Mouse (Mus musculus) liver, adult (tissue): ENCODE results near the gene Mical1.

ENCODE experiments used
- GATA4 ChIP-seq: IDR thresholded peaks from 2 replicates; pipeline ENCODE4 v1.6.1; 2014; ENCODE audit warnings: mild to moderate bottlenecking, low read length; ENCODE audit not compliant: insufficient replicate concordance

The Mical1 gene

DNA sequence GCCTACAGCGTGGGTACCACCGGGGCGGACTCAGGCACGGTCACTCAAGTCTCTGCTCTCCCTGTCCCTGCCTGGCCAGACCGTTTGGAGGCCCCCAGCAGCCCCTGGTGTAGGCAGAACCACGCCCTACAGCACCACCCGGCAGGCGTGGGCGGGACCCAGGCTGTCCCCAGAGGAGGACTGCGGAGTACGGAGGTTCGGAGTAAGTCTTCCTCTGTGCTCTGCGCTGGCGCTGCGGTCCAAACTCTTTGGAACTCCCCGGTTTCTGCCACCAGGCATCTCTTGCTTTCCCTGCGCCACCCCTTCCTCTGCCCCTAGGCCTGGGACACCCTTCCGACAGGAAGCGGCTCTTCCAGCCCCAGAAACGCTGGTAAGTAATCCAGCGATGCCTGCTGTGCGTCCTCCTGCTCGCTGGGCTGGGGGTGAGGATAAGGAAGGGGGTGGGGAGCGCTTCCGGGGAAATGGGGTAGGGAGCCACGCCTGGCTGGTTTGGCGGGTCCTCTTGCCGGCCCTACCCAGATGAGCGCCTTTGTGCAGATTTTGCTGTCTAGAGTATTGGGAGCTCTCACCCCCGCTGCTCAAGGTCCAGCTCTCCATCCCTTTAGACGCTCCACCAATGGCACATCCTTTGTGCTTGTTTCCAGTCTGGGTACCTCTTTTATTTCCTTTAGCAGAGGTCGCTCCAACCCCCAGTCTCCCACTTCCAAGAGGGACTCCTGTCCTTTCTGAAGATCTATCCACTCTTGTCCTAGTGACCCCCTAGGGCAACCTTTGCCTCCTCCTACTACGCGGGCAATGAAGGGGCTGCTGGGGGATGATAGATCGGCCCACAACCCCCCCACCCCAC, at the start of gene Mical1:
Mical1 (plus strand) TSS at position 144 of the 847 bp plus-strand sequence.
- TF ChIP-seq GATA4 = no peak

DNA sequence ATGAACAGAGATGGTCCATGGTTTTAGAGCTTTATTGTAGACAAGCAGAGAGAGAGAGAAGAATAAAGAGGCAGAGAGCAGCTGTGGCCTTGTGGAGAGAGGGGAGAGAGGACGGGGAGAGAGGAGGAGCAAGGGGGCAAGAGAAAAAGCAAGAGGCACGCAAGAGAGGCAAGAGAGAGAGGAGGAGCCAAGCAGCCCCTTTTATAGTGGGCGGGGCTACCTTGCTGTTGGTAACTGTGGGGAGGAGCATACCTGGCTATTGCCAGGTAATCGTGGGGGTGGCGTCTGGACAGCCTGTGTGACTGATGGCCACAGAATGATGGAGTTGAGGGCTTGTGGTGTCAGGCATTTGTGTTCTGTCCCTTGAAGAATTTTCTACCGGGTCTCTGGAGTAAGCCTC, 49.7 kb upstream of the Mical1 start:
- no peak for TF ChIP-seq GATA4

- TF ChIP-seq GATA4 = no peak
These were observed 41.5 kb upstream of the Mical1 start for GRCm38 (mm10) chr10:41434624-41435023.

GRCm38 (mm10) chr10:41435141-41435540, 41.0 kb upstream of the Mical1 start:
- TF ChIP-seq GATA4 = no peak

GRCm38 (mm10) chr10:41448216-41448615, 27.9 kb upstream of the Mical1 start:
- no peak for TF ChIP-seq GATA4

DNA sequence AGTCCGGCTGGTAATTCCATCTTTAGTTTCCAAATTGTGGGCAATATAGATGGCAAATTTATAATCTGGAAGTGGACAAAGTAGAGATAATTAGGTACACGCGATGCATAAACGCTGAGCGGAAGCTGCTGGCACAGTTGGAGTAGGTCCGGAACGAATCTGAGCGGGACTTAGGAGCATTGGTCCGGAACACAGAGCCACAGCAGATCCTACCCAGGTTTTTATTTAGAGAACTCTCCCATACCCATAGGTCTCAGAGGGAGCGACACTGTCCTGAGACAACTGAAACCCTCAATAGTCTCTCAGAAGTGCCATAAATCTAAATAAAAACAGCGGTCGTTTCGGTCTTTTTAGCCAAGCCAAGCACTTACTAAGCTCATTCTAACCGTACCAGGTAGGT, 26.4 kb upstream of the Mical1 start:
- TF ChIP-seq GATA4 = no peak

- TF ChIP-seq GATA4 = peak; percentile 87; the same call in 1 of the 2 replicates
These were observed 25.9 kb upstream of the Mical1 start, which contains the start of gene Zbtb24 for GRCm38 (mm10) chr10:41450137-41450670. Gene Zbtb24, plus strand, starts transcription at chr10:41450383.

DNA sequence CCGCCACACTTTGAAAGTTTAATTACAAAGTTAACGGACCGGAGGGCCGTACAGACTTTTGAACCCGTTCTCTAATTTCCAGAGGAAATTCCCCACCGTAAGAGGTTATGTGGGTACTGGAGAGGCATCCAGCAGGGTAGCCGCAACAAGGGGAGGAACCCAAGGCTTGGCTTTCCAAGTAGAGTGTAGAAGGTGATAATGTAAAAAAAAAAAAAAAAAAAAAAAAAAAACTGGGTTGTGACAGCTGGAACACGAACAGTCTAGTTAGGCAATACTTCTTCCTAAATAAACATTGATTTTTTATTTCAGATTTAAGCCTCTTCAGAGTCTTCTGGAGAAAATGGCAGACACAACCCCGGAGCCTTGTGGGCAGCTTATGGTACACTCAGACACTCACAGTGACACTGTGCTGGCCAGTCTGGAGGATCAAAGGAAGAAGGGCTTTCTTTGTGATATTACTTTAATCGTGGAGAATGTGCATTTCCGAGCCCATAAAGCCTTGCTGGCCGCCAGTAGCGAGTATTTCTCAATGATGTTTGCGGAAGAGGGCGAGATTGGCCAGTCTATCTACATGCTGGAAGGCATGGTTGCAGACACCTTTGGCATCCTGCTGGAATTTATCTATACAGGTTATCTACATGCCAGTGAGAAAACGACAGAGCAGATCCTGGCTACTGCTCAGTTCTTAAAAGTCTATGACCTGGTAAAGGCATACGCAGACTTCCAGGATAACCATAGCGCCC, 25.2 kb upstream of the Mical1 start:
- peak; percentile 61; the same call in 1 of the 2 replicates for TF ChIP-seq GATA4

DNA sequence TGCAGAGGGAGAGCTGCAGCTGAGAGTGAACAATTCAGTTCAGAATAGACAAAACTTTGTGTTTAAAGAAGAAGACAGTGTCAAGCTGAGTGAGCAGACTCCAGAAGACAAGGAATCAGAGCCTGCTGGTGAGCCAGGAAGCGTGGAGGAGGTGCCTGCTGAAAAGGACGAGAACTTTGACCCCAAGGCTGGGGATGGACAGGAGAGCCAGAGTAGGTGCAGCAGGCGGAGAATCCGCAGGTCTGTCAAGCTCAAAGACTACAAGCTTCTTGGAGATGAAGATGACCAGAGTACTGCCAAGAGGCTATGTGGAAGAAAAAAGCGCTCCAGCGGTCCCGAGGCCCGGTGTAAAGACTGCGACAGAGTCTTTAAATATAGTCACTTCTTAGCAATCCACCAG, 24.5 kb upstream of the Mical1 start:
- no peak for TF ChIP-seq GATA4

DNA sequence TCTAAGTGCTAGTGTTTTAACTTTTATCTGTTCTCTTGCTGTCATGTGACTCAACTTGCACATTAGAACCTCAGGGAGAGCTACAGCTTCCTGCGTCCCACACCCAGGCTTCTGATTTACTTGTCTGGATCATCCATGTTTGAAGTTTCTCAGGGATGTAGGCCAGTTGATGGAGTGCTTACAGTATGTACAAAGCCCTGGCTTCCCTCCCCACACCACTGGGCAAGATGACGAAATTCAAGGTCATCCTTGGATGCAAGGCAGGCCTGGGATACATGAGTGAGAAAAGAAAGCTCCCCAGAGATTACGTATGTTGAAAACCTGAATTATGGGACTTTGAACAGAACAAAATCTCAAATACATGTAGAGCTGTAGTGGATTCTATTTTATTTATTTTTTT, 23.3 kb upstream of the Mical1 start:
- TF ChIP-seq GATA4 = no peak

DNA sequence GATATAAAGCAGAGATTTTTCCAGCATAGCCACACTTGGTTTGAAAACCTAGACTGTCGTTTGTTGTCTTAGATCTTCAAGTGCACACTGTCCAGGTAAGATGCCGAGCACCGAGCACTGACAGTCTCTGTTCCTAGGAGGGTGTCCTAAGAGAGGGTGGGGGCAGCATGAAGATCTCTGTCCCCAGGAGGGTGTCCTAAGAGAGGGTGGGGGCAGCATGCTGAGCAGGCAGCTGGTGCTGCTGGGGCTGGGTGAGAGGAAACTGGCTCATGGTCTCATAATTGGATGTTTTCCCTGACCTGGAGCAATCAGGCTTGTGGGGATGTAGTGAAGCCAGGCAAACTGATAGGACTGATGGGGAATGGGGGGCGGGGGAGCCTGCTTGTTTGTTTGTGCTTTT, 16.1 kb upstream of the Mical1 start:
- no peak for TF ChIP-seq GATA4

- TF ChIP-seq GATA4 = no peak
These were observed 15.6 kb upstream of the Mical1 start for GRCm38 (mm10) chr10:41460501-41460900.

GRCm38 (mm10) chr10:41461057-41461722, 14.9 kb upstream of the Mical1 start:
- TF ChIP-seq GATA4 = no peak

- no peak for TF ChIP-seq GATA4
These were observed 11.6 kb upstream of the Mical1 start for GRCm38 (mm10) chr10:41464401-41464955.

DNA sequence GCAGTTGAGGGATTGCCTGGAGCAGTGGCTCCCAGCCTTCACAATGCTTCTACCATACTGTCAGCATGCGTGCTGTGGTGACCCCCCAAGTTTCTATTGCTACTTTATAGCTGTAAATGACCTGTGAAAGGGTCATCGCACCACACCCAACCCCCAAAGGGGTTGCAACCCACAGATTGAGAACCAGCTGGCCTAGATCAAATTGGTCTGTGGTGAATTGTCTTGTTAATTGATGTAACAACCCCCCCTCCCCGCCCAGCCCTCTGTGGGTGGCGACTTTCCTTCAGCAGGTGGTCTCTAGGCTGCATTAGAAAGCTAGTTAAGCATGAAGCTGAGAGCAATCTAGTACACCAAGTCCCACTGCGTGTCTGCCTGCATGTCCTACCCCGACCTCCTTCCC, 8.8 kb upstream of the Mical1 start:
- no peak for TF ChIP-seq GATA4

DNA sequence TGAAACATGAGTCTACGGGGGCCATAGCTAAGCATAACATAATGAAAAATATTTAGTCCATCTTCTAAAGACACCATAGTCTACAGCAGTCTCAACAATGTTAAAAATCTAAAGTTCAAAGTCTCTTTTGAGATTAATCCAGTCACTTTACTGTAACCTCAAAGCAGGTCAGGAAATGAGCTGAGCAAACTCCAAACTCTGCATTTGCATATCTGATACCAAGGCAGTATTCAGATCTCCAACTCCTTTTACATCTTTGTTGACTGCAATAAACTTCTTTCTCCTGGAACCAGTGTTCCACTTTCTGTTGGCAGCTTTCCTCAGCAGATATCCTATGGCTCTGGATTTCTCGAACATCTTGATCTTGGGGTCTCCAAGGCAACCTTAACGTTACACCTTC, 5.4 kb upstream of the Mical1 start:
- TF ChIP-seq GATA4 = no peak

- no peak for TF ChIP-seq GATA4
These were observed 3.6 kb upstream of the Mical1 start for GRCm38 (mm10) chr10:41472534-41472933.
